Mouse (Mus musculus) intestine, embryonic 15.5 days (tissue): Measurements from ENCODE around the gene Ndufs2. TPM values are rescaled to one million over a fixed set of nuclear protein-coding genes. Genes with fewer than 3 reads are reported as not detected.

Experiments used
- ATAC-seq: fragments of 200-750 bp; cut with Nextera tagmentation; 2 replicates; pipeline ENCODE4 v1.8.0; 2017; ENCODE audit warnings: moderate TSS enrichment, moderate library complexity
- H3K27ac ChIP-seq: fragments of 300-500 bp; sonication (generic); 2 replicates; pipeline ENCODE4 v1.5.1; 2015; ENCODE audit warnings: mild to moderate bottlenecking, inconsistent platforms
- H3K27me3 ChIP-seq: fragments of 300-500 bp; sonication (generic); replicated peaks from 2 replicates; pipeline ENCODE4 v1.6.1; 2015; ENCODE audit warnings: inconsistent platforms
- H3K36me3 ChIP-seq: fragments of 300-500 bp; sonication (generic); 2 replicates; pipeline ENCODE4 v1.6.1; 2015; ENCODE audit warnings: inconsistent platforms
- H3K4me1 ChIP-seq: fragments of 300-500 bp; sonication (generic); replicated peaks from 2 replicates; pipeline ENCODE4 v1.6.1; 2015; ENCODE audit warnings: inconsistent platforms
- H3K4me2 ChIP-seq: fragments of 300-500 bp; sonication (generic); replicated peaks from 2 replicates; pipeline ENCODE4 v1.6.1; 2015; ENCODE audit warnings: mild to moderate bottlenecking, inconsistent platforms
- H3K4me3 ChIP-seq: fragments of 300-500 bp; sonication (generic); replicated peaks from 2 replicates; pipeline ENCODE4 v1.5.1; 2015; ENCODE audit warnings: inconsistent platforms
- H3K9ac ChIP-seq: fragments of 300-500 bp; sonication (generic); 2 replicates; pipeline ENCODE4 v1.6.1; 2015; ENCODE audit warnings: inconsistent platforms
- H3K9me3 ChIP-seq: fragments of 300-500 bp; sonication (generic); 2 replicates; pipeline ENCODE4 v1.6.1; 2016; ENCODE audit warnings: inconsistent platforms
- WGBS: fragments of 180-500 bp; shearing (Covaris S2); methylation state at CpG from one replicate; pipeline ENCODE4 v1.1.7; 2015; 5-methylcytosine and 5-hydroxymethylcytosine counted together
- polyA plus RNA-seq: library from polyadenylated mRNA; unstranded; fragments of >200 nt; fragmentation: Nextera tagmentation; extraction: Ambion mirVana; gene quantifications from 2 replicates; pipeline ENCODE4 v1.2.1, GENCODE M21; 2015

Ndufs2 gene
- polyA plus RNA-seq, 1 experiment from 2014 or later = 304 TPM

GRCm38 (mm10) chr1:171221281-171222193 lies 29.7 kb downstream of the Ndufs2 start:
- no peaks in the 10 kb centered on the region; the same call in 1 of the 2 replicates for H3K36me3 ChIP-seq
- peak overlapping the region; percentile 51 for H3K9ac ChIP-seq
- 0 out of 2 replicates have a peak, but pooled peaks have one; percentile 0 for ATAC-seq
- 8% methylated on average over 22 of the region's 22 CpGs for WGBS
- H3K9me3 ChIP-seq = no peaks in the 10 kb centered on the region
- H3K4me2 ChIP-seq = peak overlapping the region; percentile 87
- no peaks in the 10 kb centered on the region for H3K27me3 ChIP-seq
- peaks cover 9% of the 10 kb centered on the region for H3K4me1 ChIP-seq
- no peak overlapping the region for H3K27ac ChIP-seq
- peak overlapping the region; percentile 53 for H3K4me3 ChIP-seq

GRCm38 (mm10) chr1:171220871-171221270 lies 30.3 kb downstream of the Ndufs2 start:
- ATAC-seq = peak; percentile 27
- H3K4me3 ChIP-seq = peak overlapping the region; percentile 53; the same call in 1 of the 2 replicates
- peak overlapping the region; percentile 87 for H3K4me2 ChIP-seq
- no peaks in the 10 kb centered on the region; the same call in 1 of the 2 replicates for H3K36me3 ChIP-seq
- no peaks in the 10 kb centered on the region for H3K9me3 ChIP-seq
- H3K27ac ChIP-seq = no peak overlapping the region
- 0 out of 2 replicates have a peak overlapping the region, but pooled peaks have one; percentile 51 for H3K9ac ChIP-seq
- 8% methylated on average over 10 of the region's 10 CpGs for WGBS
- no peaks in the 10 kb centered on the region for H3K27me3 ChIP-seq
- peaks cover 12% of the 10 kb centered on the region for H3K4me1 ChIP-seq

GRCm38 (mm10) chr1:171216241-171216955 lies 34.8 kb downstream of the Ndufs2 start:
- no peak overlapping the region for H3K27ac ChIP-seq
- no peaks in the 10 kb centered on the region for H3K9me3 ChIP-seq
- H3K27me3 ChIP-seq = no peaks in the 10 kb centered on the region
- no peak for ATAC-seq
- WGBS = 84% methylated on average over 18 of the region's 18 CpGs
- no peak overlapping the region for H3K9ac ChIP-seq
- no peak overlapping the region for H3K4me2 ChIP-seq
- H3K4me3 ChIP-seq = no peak overlapping the region
- no peaks in the 10 kb centered on the region; the same call in 1 of the 2 replicates for H3K36me3 ChIP-seq
- H3K4me1 ChIP-seq = peaks cover 7% of the 10 kb centered on the region

GRCm38 (mm10) chr1:171213801-171214496 lies 37.2 kb downstream of the Ndufs2 start, which contains the start of gene Nr1i3:
TSS of gene Nr1i3 (plus strand) at chr1:171213970.
- Histone ChIP-seq H3K4me1 (0 out of 2 replicates have a peak, but pooled peaks cover 2% of the 10 kb centered on the region), H3K9ac (0 out of 2 replicates have a peak within 1 kb of the TSS, but pooled peaks have one; percentile 1), H3K4me3 (0 out of 2 replicates have a peak within 1 kb of the TSS, but pooled peaks have one; percentile 0), H3K27ac (peak within 1 kb of the TSS; percentile 28), H3K4me2 (peak within 1 kb of the TSS; percentile 32), H3K9me3 (no peaks in the 10 kb centered on the region), H3K27me3 (no peaks in the 10 kb centered on the region), H3K36me3 (no peaks in the 10 kb centered on the region; the same call in 1 of the 2 replicates)
- WGBS = 69% methylated on average over 10 of the region's 10 CpGs
- ATAC-seq = peak; percentile 96

GRCm38 (mm10) chr1:171212854-171213253 lies 38.3 kb downstream of the Ndufs2 start:
- no peaks in the 10 kb centered on the region for H3K27me3 ChIP-seq
- no peak overlapping the region for H3K4me2 ChIP-seq
- H3K4me3 ChIP-seq = no peak overlapping the region
- H3K9ac ChIP-seq = no peak overlapping the region
- no peak for ATAC-seq
- no peaks in the 10 kb centered on the region; the same call in 1 of the 2 replicates for H3K36me3 ChIP-seq
- H3K9me3 ChIP-seq = no peaks in the 10 kb centered on the region
- WGBS = 58% methylated on average over 3 of the region's 3 CpGs
- 0 out of 2 replicates have a peak, but pooled peaks cover 2% of the 10 kb centered on the region for H3K4me1 ChIP-seq
- H3K27ac ChIP-seq = no peak overlapping the region

GRCm38 (mm10) chr1:171209409-171209808 lies 41.8 kb downstream of the Ndufs2 start:
- no peaks in the 10 kb centered on the region for H3K27me3 ChIP-seq
- no peaks in the 10 kb centered on the region for H3K36me3 ChIP-seq
- no peaks in the 10 kb centered on the region for H3K9me3 ChIP-seq
- no peak overlapping the region for H3K4me3 ChIP-seq
- no peaks in the 10 kb centered on the region for H3K4me1 ChIP-seq
- WGBS = 32% methylated on average over 4 of the region's 4 CpGs
- no peak overlapping the region for H3K4me2 ChIP-seq
- no peak overlapping the region for H3K9ac ChIP-seq
- H3K27ac ChIP-seq = no peak overlapping the region
- ATAC-seq = no peak

- Histone ChIP-seq H3K9me3 (no peaks in the 10 kb centered on the region), H3K36me3 (no peaks in the 10 kb centered on the region), H3K27me3 (no peaks in the 10 kb centered on the region), H3K9ac (no peak overlapping the region), H3K27ac (no peak overlapping the region), H3K4me1 (no peaks in the 10 kb centered on the region), H3K4me3 (no peak overlapping the region), H3K4me2 (no peak overlapping the region)
- no peak for ATAC-seq
- 76% methylated on average over 6 of the region's 6 CpGs for WGBS
These were observed 45.3 kb downstream of the Ndufs2 start for GRCm38 (mm10) chr1:171205704-171206493.

- Histone ChIP-seq H3K36me3 (no peaks in the 10 kb centered on the region), H3K9ac (no peak overlapping the region), H3K9me3 (no peaks in the 10 kb centered on the region), H3K4me1 (no peaks in the 10 kb centered on the region), H3K27me3 (no peaks in the 10 kb centered on the region), H3K27ac (no peak overlapping the region), H3K4me3 (no peak overlapping the region), H3K4me2 (no peak overlapping the region)
- 59% methylated on average over 7 of the region's 7 CpGs for WGBS
- ATAC-seq = peak; percentile 61; the same call in 1 of the 2 replicates
These were observed 46.9 kb downstream of the Ndufs2 start for GRCm38 (mm10) chr1:171204249-171204644.

- Histone ChIP-seq H3K36me3 (no peaks in the 10 kb centered on the region), H3K9me3 (no peaks in the 10 kb centered on the region), H3K27ac (no peak overlapping the region), H3K4me1 (no peaks in the 10 kb centered on the region), H3K9ac (no peak overlapping the region), H3K27me3 (no peaks in the 10 kb centered on the region), H3K4me2 (no peak overlapping the region), H3K4me3 (no peak overlapping the region)
- no peak; the same call in 1 of the 2 replicates for ATAC-seq
- WGBS = 51% methylated on average over 11 of the region's 11 CpGs
These were observed 47.5 kb downstream of the Ndufs2 start for GRCm38 (mm10) chr1:171203471-171204248.

GRCm38 (mm10) chr1:171200769-171201168 lies 50.4 kb downstream of the Ndufs2 start:
- Histone ChIP-seq H3K4me1 (peaks cover 6% of the 10 kb centered on the region), H3K27me3 (peaks cover 6% of the 10 kb centered on the region), H3K9ac (no peak overlapping the region), H3K27ac (no peak overlapping the region), H3K9me3 (no peaks in the 10 kb centered on the region), H3K4me2 (no peak overlapping the region), H3K4me3 (no peak overlapping the region), H3K36me3 (no peaks in the 10 kb centered on the region)
- 93% methylated on average over 1 of the region's 1 CpGs for WGBS
- no peak for ATAC-seq
